Mouse (Mus musculus) embryo, embryonic 11 days (tissue): ENCODE data around the gene Fezf1.

Experiments
- DNase-seq: peaks from one replicate; pipeline ENCODE4 v3.0.0-alpha.2; 2015

The Fezf1 gene

GRCm38 (mm10) chr6:23246790-23247511 is 1.2 kb downstream of the Fezf1 start:
- no peak for DNase-seq

DNA sequence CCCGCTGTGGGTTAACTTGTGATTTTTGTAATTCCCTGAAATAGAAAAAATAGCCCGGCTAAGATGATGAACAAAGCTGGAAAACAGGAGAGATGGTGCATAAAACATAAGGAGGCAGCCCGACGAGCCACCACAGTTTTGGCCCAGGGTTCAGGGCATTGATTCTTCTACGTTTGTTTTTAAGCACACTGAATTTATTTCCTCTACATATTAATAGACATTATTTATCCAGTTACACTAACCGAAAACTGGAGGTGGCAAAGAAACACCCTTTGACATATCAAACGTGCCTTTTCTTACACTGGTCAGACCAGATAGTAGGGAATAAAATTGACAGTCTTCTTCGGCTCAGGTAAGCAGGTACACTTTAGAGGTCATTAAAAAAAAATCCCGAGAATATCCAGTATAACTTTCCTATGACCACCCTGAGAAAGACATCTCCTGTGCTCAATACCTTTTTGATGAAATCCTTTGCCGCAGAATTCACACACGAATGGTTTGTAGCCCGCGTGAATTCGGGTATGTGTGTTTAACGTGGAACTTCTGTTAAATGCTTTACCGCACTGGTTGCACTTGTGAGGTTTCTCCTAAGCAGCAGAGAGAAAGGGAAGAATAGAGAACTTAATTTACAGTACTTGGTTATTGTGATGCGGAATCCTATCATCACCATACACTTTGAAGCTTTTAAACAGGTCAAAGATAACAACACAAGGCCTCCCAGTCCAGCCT is 1.9 kb downstream of the Fezf1 start:
- no peak for DNase-seq

- DNase-seq: no peak
Measured at GRCm38 (mm10) chr6:23245545-23246011, 2.6 kb downstream of the Fezf1 start.

- DNase-seq: no peak
Measured at GRCm38 (mm10) chr6:23245121-23245520, 3.0 kb downstream of the Fezf1 start.

DNA sequence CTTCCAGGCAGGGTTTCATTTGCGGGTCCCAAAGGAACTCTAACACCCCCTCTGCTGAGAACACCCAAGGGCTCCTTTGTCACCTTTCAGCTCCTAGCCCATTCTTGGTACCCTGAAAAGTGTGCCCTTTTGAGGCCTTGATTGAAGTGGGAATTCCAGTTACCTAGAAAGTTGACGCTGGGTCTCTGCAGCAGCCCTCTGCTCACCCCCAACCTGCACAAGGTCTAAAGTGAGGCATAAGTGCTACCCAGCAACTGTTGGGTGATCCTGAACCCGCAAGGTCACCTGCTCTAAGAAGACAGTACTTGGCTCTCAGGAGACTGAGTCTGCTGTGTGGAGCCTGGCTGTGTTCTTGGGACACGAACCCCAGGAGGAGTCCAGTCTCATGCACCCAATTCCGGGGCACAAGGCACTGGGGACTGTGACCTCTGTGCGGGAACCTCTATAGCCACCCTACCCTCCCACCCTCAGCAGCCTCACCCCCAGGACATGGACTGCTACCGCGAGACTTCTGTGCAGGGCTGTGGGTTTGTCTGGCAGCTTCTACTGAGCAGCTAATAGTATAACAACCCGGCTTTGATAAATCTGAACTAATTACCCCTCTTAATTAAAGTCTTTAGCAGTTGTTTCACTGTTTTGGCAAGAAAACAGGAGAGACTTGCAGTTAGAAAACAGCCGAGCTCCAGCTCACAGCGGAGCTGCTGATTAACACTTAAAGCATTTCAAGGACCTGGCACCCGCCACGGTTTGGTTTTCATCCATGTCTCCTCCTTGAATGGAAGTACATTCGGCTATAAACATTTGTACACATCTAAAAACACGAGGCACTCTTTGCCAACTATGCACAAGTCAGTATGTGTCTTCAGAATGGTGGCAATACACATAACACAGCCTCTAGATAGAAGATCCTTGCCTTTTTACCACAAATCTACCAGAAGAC is 4.1 kb downstream of the Fezf1 start:
- DNase-seq: no peak

DNA sequence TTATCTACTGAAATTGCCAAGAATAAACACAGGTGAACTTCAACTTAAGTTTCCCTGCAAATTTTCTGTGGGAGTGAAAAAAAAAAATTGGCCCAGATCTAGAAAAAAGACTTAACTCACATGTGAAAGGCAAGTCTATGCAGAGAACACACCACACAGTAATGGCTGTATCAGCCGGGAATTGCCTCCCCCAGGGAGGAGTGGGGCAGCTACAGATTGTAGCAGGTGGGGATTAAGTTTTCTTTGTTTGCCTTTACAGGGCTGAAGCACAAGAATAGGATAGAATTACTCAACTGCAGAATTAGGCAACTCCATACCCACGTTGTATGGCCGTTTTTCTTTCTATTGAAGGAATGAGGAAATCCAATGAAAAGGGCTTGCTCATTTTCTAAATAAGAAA is 36.7 kb downstream of the Fezf1 start:
- DNase-seq: no peak

DNA sequence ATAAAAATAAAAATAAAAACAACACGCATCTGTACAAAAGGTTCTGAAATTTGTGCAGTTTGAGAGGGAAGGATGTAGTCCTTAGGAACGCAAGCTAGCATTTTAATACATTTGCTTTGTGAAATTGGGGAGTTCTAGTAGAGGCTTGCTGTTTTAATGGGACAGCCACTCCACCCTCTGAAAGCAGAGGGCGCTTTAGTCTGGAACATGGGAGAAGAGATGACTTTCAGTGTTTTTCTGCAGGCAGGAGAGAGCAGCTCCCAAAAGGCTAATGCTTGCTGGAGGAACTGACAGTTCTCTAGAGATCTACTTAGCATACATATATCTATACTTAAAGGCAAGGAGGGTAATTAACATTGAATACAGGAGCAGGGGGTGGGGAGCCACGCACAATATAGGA is 40.4 kb downstream of the Fezf1 start:
- no peak for DNase-seq

DNA sequence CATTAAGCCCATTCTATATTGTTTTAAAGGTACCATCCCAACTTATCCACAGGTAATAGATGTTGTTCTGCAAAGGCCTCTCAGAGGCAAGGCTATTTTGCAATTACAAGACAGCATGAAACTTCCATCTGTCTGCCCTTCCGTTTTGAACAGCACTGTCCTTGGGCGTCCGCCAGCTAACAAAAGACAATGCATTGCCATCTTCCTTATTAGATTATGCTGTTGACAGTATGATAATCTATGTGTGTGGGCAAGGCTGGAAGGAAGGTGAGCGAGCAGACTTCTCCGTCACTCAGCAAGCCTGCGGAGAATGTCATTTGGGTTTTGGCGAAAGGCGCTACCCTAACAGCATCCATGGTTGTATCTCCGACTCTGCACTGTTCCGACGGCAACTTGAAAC is 45.5 kb downstream of the Fezf1 start:
- DNase-seq: no peak
